Mouse (Mus musculus) forelimb bud, embryonic 11.5 days (tissue): Measurements from ENCODE around the gene Rabl6.
A peak's percentile ranks its signal among the peaks of the same experiment; 100 is the strongest.

Experiments used
- DNase-seq: peaks from one replicate; pipeline ENCODE4 v3.0.0-alpha.2; 2012; ENCODE audit warnings: low read depth, low spot score

The Rabl6 gene

GRCm38 (mm10) chr2:25607761-25608622 is at the start of gene Rabl6:
Gene Rabl6, minus strand, starts transcription at chr2:25608521.
- peak; percentile 91 for DNase-seq

GRCm38 (mm10) chr2:25657652-25658051 is 49.3 kb upstream of the Rabl6 start, which contains the start of gene Lcn5:
Gene Lcn5, plus strand, starts transcription at chr2:25657952.
- DNase-seq = no peak

GRCm38 (mm10) chr2:25657246-25657645 is 48.9 kb upstream of the Rabl6 start:
- no peak for DNase-seq

- DNase-seq = no peak
These were observed 48.4 kb upstream of the Rabl6 start for GRCm38 (mm10) chr2:25656691-25657090.

GRCm38 (mm10) chr2:25654502-25654901 is 46.2 kb upstream of the Rabl6 start:
- DNase-seq = peak; percentile 5

- no peak for DNase-seq
These were observed 44.6 kb upstream of the Rabl6 start, which contains the start of gene Lcn8 for GRCm38 (mm10) chr2:25652902-25653301. Gene Lcn8, plus strand, starts transcription at chr2:25653120.

- peak; percentile 57 for DNase-seq
These were observed 31.6 kb upstream of the Rabl6 start for GRCm38 (mm10) chr2:25639890-25640289.

- DNase-seq = no peak
These were observed 25.7 kb upstream of the Rabl6 start for GRCm38 (mm10) chr2:25634046-25634445.

GRCm38 (mm10) chr2:25633616-25634015 is 25.3 kb upstream of the Rabl6 start:
- DNase-seq = no peak

GRCm38 (mm10) chr2:25628738-25629137 is 20.4 kb upstream of the Rabl6 start:
- DNase-seq = no peak

GRCm38 (mm10) chr2:25627811-25628210 is 19.5 kb upstream of the Rabl6 start, which contains the start of gene Fcna:
Gene Fcna, minus strand, starts transcription at chr2:25628030.
- DNase-seq = no peak

GRCm38 (mm10) chr2:25625986-25626385 is 17.7 kb upstream of the Rabl6 start:
- no peak for DNase-seq

- peak; percentile 77 for DNase-seq
These were observed 13.2 kb upstream of the Rabl6 start, which contains the start of gene Tmem141 for GRCm38 (mm10) chr2:25621229-25622200. Gene Tmem141, minus strand, starts transcription at chr2:25622005.

- DNase-seq = no peak
These were observed 12.5 kb upstream of the Rabl6 start for GRCm38 (mm10) chr2:25620852-25621228.

- no peak for DNase-seq
These were observed 12.1 kb upstream of the Rabl6 start for GRCm38 (mm10) chr2:25620386-25620785.

GRCm38 (mm10) chr2:25617578-25617977 is 9.3 kb upstream of the Rabl6 start, which contains the start of gene Ccdc183:
Gene Ccdc183, minus strand, starts transcription at chr2:25617678.
- no peak for DNase-seq

GRCm38 (mm10) chr2:25616398-25616797 is 8.1 kb upstream of the Rabl6 start:
- no peak for DNase-seq

GRCm38 (mm10) chr2:25608671-25609070 is 350 bp upstream of the Rabl6 start:
- DNase-seq = no peak

- DNase-seq = no peak
These were observed 5.8 kb downstream of the Rabl6 start for GRCm38 (mm10) chr2:25602526-25602925.

- no peak for DNase-seq
These were observed 8.3 kb downstream of the Rabl6 start for GRCm38 (mm10) chr2:25600037-25600436.

GRCm38 (mm10) chr2:25598749-25599148 is 9.6 kb downstream of the Rabl6 start:
- no peak for DNase-seq
